Mouse (Mus musculus) thymus, adult 18-20 months (tissue): ENCODE results near the gene Lin7b.
A peak's percentile ranks its signal among the peaks of the same experiment; 100 is the strongest.
"Not testable (repeated sequence)": the region's sequence is repeated elsewhere in the genome, so short reads cannot be mapped to it uniquely, and the experiment has no call there.

ENCODE experiments used
- DNase-seq, 2 experiments: peaks; one replicate each; pipeline ENCODE4 v3.0.0; 2022; ENCODE audit warnings: mixed read lengths in 2 of 2

Gene Lin7b

DNA sequence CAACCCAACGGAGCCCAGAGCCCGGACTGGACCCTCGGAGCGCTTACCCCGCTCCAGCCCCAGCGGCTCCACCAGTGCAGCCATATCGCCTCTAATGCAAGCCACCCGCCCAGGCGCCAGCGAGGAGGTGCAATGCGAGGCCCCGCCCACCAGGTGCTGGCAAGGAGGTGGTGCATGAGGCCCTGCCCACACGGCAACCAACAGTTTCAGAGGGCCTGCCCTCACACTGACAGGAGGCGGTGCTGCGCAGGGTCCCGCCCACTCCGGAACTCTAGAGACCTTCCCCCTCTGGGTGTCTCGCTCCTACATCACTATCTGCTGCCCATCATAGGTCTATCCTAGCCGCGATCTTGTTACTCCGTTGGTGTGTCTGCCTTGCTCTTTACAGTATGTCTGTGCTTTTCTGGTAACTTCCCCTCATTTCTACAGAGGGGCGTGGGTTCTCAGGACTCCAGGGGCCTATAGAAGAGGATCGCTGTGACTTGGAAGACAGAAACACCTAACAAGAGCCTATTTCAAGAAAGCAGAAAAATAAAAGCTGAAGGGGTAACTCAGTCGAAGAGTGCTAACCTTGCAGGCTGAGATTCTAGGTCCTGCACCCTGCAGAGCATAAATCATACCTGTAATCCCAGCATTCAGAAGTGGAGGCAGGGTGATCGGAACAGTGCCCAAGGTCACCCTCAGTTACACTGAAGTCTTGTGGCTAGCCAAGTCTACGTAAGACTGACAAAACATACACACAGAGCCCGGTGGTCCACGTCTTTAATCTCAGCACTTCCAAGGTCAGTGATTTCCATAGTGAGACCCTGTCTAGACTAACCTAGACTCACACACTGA lies at the start of gene Lin7b:
Lin7b (minus strand) TSS at position 109 of the 837 bp plus-strand sequence.
- DNase-seq: peak; percentile 81 to 85

DNA sequence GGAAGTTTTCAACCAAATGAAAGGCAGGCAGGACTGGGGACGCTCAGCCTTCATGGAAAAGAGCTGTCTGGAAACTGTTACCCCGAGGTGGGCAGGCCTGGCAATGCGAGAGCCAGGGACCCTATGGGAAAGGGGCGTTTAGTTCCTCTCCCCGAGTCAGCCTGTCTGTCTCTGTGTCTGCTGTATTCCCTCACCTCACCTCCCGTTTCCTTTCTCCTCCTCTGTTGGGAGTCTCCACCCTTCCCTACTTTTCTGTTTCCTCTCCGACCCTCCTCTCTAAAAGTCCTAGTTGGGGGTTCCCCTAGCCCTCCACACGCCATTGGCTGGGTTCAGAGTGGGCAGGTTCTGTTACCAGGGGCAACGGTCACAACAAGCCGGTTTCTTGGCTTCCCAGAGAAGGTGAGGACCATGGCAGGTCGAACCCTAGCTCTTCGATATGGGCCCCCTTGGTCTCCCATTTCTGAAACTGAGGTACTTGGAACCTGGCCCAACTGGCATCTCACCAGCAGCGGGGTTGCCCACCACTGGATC lies 47.6 kb upstream of the Lin7b start:
- no peak for DNase-seq

DNA sequence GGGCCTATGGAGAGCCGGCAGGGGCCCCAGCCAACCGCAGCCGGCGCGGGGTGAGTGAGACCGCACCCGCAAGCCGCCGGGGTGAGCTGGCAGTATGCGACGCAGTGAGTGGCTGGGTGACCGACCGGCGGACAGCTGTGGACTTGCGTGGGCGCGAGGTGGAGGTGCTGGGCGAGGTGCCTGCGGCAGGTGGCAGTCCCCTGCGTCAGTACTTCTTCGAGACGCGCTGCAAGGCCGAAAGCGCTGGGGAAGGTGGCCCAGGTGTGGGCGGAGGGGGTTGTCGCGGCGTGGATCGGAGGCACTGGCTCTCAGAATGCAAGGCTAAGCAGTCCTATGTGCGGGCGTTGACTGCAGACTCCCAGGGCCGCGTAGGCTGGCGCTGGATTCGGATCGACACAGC lies 45.3 kb upstream of the Lin7b start:
- DNase-seq: no peak

DNA sequence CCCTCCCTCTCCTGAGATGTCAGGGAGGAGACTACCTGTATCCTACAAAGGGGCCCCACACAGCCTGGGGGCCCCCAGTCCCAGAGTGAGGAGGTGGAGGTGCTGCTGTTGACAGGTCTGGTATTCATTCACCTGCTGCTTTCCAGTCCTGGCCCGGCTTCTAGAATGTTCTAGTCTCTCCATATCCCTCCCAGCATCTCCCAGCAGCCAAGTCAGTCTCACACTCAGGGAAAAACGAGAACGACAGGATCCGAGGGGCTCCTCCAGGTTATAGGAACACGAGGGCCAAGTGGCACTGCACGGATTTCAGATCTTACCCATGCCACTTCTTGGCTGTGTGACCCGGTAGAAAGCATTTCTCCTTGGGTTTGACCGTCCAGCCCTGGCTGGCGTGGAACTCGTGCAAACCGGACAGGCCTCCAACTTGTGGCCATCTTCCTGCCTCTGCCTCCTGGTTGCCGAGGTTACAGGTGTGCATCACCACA lies 44.4 kb upstream of the Lin7b start:
- peak in 1 of 2 experiments; percentile 4 for DNase-seq

DNA sequence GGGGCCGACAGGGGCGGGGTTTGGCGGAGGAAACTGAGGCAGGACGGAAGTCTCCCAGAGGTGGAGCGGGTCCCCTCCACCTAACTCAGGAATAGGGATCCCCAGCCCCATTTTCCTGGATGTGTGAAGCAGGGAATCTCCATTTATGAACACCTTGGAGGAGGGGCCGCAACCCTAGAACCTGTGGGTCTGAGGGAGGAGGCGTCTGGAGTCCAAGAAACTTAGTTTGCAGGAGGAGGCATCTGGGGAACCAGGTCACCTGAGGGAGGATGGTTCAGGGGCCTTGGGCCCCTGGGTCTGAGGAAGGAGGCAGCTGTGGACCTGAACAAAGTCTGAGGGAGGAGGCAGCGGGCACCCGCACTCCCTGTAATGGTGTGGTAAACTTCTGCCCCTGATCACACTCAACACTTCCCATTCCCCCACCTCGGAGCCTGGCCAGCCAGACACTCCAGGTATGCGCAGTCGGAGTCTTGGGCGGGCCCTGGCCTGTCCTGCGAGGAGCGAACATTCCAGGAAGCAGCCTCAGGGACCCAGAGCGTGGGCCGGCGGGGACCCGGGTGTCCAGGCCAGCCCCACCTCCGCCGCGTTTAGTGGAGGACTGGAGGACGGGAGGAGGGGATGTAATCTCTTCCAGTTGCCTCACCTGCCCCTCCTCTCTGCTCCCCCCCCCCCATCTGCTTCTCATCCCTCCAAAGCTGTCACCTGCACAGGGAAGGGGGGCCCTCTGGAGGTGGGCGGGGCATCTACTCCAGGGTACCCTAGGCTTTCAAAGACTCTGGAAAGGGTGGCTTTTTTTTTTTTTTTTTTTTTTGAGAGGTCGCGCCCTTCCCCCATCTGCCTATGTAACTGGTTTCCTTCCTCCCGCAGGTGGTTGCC lies 43.7 kb upstream of the Lin7b start:
- DNase-seq: peak in 1 of 2 experiments; percentile 17

DNA sequence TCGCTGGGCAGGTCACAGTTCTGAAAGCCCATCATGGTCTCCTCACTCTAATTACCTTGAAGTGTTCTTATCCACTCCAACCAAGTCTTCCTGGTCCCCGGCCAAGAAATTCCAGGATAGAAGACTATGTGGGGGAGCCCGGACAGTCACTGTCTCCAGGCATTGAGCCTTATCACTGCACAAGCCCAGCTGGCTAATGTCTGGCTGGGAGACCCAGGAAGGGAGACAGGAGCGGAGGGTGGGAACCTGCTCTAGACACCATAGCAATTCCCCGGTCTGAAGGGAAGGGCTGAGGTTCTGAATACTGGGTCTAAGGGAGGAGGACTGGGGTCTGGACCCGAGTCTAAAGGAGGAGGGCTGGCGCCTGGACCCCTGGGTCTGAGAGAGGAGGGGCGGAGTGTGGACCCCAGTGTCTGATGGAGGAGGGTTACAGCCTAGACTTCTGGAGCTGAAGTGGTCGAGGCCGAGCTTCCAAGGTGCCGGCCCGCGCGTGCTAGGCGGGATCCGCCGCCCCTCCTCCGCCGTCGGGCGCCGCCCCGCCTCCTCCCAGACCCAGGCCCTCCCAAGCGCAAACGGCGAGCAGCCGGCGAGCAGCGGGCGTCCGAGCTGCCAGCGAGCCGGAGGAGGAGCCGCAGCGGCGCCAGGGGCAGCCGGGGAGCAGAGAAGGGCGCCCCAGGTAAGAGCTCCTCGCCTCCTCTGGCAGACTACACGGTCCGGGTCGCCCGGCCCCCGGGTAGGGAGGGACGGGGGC lies 42.9 kb upstream of the Lin7b start, which contains the start of gene Ntf5:
Ntf5 (plus strand) TSS at position 583 of the 751 bp plus-strand sequence.
- DNase-seq: peak in 1 of 2 experiments; percentile 2

DNA sequence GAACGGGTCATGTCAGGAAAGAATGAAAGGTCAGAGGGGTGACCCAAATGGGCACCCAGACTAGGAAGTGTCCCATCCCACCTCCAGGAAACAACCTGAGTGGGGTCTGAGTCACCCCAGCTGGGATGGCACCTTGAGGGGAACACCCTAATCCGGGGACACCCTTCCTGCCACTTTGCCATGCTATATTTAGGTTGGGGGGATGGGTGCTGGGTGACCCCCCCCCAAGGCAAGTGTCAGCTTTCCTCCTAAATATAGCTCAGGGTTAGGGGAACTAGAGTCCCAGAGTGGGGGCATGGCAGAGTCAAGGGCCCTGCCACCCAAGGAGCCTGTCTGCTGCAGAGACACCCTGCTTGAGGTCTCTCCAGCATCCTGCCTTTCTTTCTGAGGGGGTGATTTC lies 42.0 kb upstream of the Lin7b start:
- peak in 1 of 2 experiments; percentile 1 for DNase-seq

DNA sequence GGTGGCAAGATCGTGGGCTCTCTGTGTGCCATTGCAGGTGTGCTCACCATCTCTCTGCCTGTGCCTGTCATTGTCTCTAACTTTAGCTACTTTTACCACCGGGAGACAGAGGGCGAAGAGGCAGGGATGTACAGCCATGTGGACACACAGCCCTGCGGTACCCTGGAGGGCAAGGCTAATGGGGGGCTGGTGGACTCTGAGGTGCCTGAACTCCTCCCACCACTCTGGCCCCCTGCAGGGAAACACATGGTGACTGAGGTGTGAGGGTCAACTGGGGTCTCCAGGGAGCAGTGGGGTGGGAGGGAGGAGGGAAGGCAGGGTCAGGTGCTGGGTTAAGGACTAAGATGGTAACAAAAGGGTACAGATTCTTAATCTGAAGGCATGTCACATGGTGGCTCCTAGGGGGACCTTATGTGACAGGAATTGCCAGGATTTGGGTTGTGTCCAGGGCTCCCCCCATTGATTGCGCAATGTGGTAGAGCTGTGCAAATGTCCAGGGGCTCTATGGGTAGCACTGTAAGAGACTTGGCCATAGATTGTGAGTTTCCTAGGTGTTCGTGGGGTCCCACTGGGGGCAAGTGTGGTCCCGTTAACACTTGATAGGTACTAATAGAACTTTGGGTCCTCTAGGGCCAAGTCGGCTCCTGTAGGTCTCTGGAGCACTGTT lies 39.2 kb upstream of the Lin7b start:
- DNase-seq: no peak

DNA sequence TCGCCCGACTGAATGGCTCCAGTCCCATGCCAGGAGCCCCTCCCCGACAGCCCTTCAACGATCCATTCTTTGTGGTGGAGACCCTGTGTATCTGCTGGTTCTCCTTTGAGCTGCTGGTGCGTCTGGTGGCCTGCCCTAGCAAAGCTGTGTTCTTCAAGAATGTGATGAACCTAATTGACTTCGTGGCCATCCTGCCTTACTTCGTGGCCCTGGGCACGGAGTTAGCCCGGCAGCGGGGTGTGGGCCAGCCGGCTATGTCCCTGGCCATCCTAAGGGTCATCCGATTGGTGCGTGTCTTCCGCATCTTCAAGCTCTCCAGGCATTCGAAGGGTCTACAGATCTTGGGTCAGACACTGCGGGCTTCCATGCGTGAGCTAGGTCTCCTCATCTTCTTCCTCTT lies 38.6 kb upstream of the Lin7b start:
- DNase-seq: no peak

DNA sequence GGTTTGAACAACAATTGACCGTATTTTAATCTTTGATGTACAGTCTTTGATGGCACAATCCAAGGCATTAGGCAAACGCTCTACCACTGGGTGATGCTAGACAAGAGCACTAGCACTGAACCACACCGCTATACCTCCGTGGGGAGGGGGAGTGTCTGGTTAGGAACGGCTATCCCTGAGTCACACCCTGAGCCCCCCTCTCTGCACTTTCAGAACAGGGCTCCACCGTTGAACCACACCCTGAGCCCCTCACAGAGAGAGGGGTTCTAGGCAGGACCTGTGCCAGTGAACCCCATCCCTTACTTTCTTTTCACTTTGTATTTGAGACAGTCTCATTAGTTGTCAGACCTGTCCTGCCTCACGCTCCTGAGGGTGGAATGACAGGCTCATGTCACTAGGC lies 38.0 kb upstream of the Lin7b start:
- DNase-seq: no peak

DNA sequence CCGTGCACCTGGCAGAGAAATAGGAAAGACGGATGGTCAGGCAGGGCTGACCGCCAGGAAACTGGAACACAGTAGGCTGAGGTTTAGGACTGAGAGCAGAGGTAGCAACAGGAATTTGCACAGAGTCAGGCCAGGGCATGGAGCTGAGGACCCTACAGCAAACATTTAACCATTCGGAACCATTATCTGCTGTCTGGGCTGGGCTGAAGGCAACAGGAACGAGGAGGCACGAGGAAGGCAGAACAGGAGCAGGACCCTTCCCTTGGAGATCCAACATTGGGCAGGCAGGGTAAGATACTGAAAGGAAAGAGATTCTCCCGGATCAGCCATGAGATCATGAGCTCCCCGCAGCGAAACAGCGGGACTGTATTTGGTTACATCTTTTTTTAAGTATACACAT lies 37.5 kb upstream of the Lin7b start:
- no peak for DNase-seq

DNA sequence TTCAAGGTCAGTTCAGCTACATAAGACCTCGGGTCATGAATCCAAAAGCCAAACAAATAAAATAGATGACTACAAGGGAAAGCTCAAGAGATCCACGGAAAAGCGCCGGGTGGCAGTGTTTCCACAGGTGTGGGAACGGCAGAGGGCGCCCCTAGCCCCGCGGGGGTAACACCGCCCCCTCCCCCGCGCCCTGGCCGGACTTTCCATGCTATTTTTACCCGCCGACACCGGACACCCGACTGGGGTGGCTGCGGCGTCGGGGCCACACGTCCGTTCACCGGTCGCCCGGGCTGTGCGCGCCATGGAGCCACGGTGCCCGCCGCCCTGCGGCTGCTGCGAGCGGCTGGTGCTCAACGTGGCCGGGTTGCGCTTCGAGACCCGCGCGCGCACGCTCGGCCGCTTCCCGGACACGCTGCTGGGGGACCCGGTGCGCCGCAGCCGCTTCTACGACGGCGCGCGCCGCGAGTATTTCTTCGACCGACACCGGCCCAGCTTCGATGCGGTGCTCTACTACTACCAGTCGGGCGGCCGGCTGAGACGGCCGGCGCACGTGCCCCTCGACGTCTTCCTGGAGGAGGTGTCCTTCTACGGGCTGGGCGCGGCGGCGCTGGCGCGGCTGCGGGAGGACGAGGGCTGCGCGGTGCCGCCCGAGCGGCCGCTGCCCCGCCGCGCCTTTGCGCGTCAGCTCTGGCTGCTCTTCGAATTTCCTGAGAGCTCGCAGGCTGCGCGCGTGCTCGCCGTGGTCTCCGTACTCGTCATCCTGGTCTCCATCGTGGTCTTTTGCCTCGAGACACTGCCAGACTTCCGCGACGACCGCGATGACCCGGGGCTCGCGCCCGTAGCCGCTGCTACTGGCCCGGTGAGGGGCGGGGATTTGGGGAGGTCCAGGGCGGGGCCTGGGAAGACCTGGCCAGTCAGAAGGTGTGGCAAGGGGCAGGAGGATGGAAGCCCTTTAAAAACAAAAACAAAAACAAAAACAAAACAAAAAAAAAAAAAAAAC lies 36.1 kb upstream of the Lin7b start:
- DNase-seq: no peak

DNA sequence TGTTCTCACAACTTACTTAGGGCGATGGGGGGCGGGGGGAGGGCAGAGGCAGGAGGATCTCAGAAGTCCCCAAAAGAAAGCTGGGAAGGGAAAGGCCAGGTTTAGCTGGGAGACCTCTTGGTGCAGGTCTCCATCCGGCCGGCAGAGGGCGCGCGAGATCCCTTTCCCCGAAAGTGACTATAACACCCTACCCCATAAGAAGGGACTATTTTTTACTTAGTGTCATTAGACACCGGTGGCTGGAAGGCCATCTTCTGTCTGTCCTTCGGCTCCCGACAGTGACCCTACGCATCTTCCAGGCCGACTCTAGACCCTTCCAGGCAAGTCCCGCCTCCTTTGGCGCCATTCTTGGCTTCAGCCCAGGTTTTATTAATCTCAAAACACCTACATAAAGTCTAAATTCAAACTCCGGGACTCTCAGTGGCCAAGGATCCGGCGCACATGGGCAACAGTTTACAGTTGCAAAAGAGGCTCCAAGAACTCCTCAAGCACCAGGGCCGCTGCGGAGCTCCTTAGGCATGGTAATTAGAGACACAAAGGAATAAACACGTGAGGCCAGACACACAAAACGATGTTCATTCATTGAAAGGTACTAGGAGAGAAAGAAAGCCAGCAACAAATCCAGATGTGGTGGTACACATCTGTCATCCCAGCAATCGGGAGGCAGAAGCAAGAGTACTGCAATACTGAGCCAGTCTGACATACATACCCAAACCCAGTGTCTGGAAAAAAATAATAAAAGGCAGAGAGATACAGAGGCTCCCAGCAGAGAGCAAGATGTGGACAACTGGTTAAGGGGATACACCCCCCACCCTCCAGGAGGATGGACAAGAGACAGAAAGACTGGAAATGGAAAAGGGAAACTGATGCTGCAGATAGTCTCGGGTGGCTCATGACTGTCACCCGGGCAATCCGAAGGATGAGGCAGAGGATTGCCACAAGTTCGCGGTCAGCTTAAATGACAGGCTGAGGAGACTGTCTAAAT lies 35.0 kb upstream of the Lin7b start, which contains the start of gene Kcna7:
Kcna7 (plus strand) TSS at position 563 of the 985 bp plus-strand sequence.
- peak in 1 of 2 experiments; percentile 56 for DNase-seq

DNA sequence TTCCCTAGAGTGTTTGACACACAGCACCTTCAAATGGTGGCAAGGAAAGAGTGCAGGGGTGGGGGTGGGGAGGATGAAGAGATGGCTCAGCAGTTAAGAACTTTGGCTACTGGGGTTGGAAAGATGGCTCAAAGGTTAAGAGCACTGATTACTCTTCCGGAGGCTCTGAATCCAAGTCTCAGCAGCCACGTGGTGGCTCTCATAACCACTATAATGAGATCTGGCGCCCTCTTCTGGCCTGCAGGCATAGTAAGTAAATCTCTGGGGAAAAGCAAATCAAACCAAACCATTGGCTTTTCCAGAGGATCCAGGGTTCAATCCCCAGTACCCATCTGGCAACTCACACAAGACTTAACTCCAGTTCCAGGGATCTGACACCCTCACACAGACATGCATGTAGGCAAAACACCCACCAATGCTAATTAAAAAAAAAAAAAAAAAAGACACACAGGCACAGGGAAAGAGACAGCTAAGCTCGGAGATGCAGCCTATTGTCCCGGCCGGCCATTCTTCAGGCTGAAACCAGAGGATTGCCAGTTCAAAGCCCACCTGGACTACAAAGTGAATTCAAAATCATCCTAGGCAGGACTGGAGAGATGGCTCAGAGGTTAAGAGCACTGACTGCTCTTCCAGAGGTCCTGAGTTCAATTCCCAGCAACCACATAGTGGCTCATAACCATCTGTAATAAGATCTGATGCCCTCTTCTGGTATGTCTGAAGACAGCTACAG lies 33.3 kb upstream of the Lin7b start:
- DNase-seq: no peak

DNA sequence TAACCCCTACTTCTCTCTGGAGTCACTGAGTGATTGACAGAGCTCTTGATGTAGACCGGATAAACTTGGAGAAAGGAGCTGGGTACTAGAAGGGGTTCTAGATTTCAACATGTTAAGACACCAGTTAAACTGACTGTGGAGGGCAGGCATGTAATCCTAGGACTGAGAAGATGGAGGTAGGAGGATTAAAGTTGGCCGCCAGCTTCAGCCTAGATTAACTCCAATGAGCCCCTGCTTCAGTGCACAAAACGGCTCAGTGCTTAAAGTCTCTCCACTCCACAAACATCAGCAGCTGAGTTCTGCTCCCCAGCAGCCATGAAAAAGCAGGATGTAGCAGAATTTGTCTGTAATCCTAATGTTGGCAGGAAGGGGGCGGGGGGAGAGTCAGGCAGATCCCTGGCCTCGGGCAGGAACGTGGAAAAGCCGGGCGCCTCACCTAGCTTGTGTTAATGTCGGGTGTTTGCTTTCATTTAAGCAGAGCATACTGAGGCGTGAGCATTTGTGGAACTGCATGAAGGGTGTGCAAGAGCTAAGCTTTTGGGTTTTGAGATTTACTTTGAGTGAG lies 31.2 kb upstream of the Lin7b start:
- DNase-seq: no peak

DNA sequence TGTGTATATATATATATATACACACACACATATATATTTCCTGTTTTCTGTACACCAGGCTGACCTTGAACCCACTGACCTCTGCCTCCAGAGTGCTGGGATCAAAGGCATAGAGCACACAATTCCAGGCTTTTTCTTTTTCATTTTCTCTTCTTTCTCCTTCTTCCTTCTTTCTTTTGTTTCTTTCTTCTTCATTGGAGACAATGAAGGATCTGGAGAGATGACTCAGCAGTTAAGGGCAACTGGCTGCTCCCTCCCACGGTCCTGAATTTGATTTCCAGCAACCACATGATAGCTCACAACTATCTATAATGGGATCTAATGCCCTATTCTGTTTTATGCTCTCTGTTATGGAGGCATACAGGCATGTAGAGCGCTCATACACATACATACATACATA lies 26.4 kb upstream of the Lin7b start:
- no peak for DNase-seq

DNA sequence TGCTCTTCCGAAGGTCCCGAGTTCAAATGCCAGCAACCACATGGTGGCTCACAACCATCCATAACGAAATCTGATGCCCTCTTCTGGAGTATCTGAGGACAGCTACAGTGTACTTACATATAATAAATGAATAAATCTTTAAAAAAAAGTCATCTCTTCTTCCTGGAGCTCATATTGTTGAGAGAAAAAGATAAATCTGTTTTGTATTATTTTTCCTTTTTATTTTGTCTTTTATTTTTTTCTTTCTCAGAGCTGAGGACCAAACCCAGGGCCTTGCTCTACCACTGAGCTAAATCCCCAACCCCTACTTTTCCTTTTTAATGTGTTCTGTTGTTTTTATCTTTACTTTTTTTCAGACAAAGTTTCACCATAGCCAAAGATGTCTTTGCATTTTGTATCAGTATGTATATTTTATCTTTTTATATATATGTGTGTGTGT lies 26.0 kb upstream of the Lin7b start:
- not testable (repeated sequence) for DNase-seq
